Mouse (Mus musculus): Measurements from ENCODE around the gene Ms4a5. TPM values are rescaled to one million over a fixed set of nuclear protein-coding genes. Genes with fewer than 3 reads are reported as not detected.
"Not testable (repeated sequence)": the region's sequence is repeated elsewhere in the genome, so short reads cannot be mapped to it uniquely, and the experiment has no call there.

The Ms4a5 gene
- total and polyA plus RNA-seq, 3 experiments = not detected

DNA sequence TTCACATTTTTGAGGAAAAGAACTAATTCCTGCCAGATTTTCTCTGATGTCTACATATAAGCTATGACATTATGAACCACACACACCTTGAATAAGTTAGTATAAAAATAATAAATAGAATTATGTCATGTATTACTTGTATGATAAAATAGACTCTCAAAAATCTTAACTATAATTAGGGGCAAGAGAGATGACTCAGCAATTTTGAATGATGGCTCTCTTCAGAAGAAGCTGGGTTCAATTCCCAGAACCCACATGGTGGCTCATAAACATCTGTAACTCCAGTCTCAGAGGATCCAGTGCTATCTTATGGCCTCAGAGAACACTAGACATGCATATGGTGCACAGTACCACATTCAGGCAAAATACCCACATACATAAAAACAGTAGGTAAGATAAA is 25.2 kb upstream of the Ms4a5 start:
- no peak for DNase-seq (ENCODE audit: low read depth, low spot score)
- Histone ChIP-seq H3K36me3 (ENCODE audit: control insufficient read depth in 1 of 2, insufficient read depth in 2 of 2, low read length in 2 of 2) (no peaks in the 10 kb centered on the region), H3K4me3 (ENCODE audit: control insufficient read depth in 1 of 2, insufficient read depth in 1 of 2, low read depth in 2 of 2, low read length in 2 of 2) (no peak overlapping the region), H3K27ac (ENCODE audit: control insufficient read depth, low read depth, low read length) (no peak overlapping the region), H3K9ac (ENCODE audit: control insufficient read depth, low read depth, low read length, poor library complexity, severe bottlenecking) (no peak overlapping the region), H3K79me2 (ENCODE audit: control insufficient read depth, insufficient read depth, low read length, poor library complexity) (no peaks in the 10 kb centered on the region), H3K27me3 (ENCODE audit: control insufficient read depth in 1 of 2, insufficient read depth in 2 of 2, low read length in 2 of 2) (no peaks in the 10 kb centered on the region), H3K9me3 (replicated peaks; ENCODE audit: insufficient read depth, low read length) (no peaks in the 10 kb centered on the region), H3K4me1 (ENCODE audit: control insufficient read depth in 1 of 2, insufficient read depth in 2 of 2, low read length in 2 of 2) (no peaks in the 10 kb centered on the region)
- TF ChIP-seq NRF1 (IDR thresholded peaks at IDR 0.05; ENCODE audit: insufficient read depth, low read depth, low read length, poor library complexity, severe bottlenecking) (no peak), CTCF (IDR thresholded peaks at IDR 0.05 in 2 of 3, conservative IDR thresholded peaks at IDR 0.05 in 1 of 3; ENCODE audit: control insufficient read depth in 1 of 3, insufficient read depth in 1 of 3, low read depth in 2 of 3, low read length in 3 of 3, poor library complexity in 1 of 3, severe bottlenecking in 1 of 3) (no peak), BHLHE40 (IDR thresholded peaks at IDR 0.05; ENCODE audit: borderline replicate concordance, low read depth, low read length) (no peak), MAFK (IDR thresholded peaks at IDR 0.05; ENCODE audit: borderline replicate concordance, low read depth, low read length) (0 out of 2 replicates have a peak, but pooled peaks have one; percentile 33), MAZ (IDR thresholded peaks at IDR 0.05; ENCODE audit: low read depth, low read length) (no peak)

DNA sequence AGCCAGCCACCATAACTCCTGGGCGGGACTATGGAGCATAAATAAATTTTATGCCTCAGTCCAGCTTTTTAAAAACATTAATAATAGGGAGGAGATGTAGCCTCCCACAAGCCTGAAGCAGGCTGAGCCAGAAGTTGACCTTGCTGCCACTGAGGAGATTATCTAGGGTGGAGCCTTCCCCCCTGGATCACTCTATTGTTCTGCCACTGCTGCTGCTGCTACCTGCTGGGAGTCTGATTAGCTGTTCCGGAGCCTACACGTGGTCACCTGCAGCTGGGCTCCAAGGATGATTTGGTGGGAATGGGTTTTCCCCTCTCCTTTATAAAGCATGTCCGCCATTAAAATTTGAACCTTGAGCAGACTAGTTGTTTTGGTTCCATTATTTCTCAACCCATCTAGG is 15.9 kb upstream of the Ms4a5 start:
- not testable (repeated sequence) for H3K27me3 ChIP-seq (ENCODE audit: control insufficient read depth in 1 of 2, insufficient read depth in 2 of 2, low read length in 2 of 2); H3K79me2 ChIP-seq (ENCODE audit: control insufficient read depth, insufficient read depth, low read length, poor library complexity); H3K4me1 ChIP-seq (ENCODE audit: control insufficient read depth in 1 of 2, insufficient read depth in 2 of 2, low read length in 2 of 2); DNase-seq (ENCODE audit: low read depth, low spot score); H3K9ac ChIP-seq (ENCODE audit: control insufficient read depth, low read depth, low read length, poor library complexity, severe bottlenecking); H3K27ac ChIP-seq (ENCODE audit: control insufficient read depth, low read depth, low read length); H3K9me3 ChIP-seq (replicated peaks; ENCODE audit: insufficient read depth, low read length); H3K36me3 ChIP-seq (ENCODE audit: control insufficient read depth in 1 of 2, insufficient read depth in 2 of 2, low read length in 2 of 2); H3K4me3 ChIP-seq (ENCODE audit: control insufficient read depth in 1 of 2, insufficient read depth in 1 of 2, low read depth in 2 of 2, low read length in 2 of 2)

DNA sequence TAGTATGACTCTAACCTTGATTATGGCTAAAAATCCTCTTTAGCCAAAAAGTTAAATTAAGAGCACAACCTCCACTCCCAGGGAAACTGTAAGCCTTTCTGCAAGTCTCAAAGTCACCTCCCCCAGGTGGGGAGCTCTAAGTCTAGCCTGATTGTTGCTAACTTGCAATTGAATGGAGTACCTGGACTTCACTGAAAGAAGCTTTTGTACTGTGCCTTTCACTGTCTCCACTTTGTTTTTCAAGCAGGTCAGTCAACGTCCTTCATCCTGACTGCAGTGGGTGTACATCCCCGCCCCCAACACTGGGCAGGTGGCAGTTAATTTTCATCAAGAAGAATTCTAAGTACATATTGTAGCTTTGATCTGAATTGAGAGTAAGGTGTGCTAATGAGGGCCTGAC is 15.3 kb upstream of the Ms4a5 start:
- H3K9ac ChIP-seq (ENCODE audit: control insufficient read depth, low read depth, low read length, poor library complexity, severe bottlenecking) = no peak overlapping the region
- H3K9me3 ChIP-seq (replicated peaks; ENCODE audit: insufficient read depth, low read length) = no peaks in the 10 kb centered on the region
- H3K36me3 ChIP-seq (ENCODE audit: control insufficient read depth in 1 of 2, insufficient read depth in 2 of 2, low read length in 2 of 2) = no peaks in the 10 kb centered on the region
- no peaks in the 10 kb centered on the region for H3K79me2 ChIP-seq (ENCODE audit: control insufficient read depth, insufficient read depth, low read length, poor library complexity)
- DNase-seq (ENCODE audit: low read depth, low spot score) = no peak
- H3K4me3 ChIP-seq (ENCODE audit: control insufficient read depth in 1 of 2, insufficient read depth in 1 of 2, low read depth in 2 of 2, low read length in 2 of 2) = no peak overlapping the region
- no peak overlapping the region for H3K27ac ChIP-seq (ENCODE audit: control insufficient read depth, low read depth, low read length)
- no peak for TF ChIP-seq NRF1 (IDR thresholded peaks at IDR 0.05; ENCODE audit: insufficient read depth, low read depth, low read length, poor library complexity, severe bottlenecking)
- TF ChIP-seq TBP (IDR thresholded peaks at IDR 0.05; ENCODE audit: low read depth, low read length) = no peak
- no peak for TF ChIP-seq RCOR1 (IDR thresholded peaks at IDR 0.05; ENCODE audit: low read depth, low read length)
- no peak for TF ChIP-seq MYB (IDR thresholded peaks at IDR 0.05; ENCODE audit: low read depth, low read length)
- no peak for TF ChIP-seq UBTF (IDR thresholded peaks at IDR 0.05; ENCODE audit: borderline replicate concordance, insufficient read depth, low read depth, low read length)
- TF ChIP-seq POLR2AphosphoS5 (IDR thresholded peaks at IDR 0.05; ENCODE audit: borderline replicate concordance, low read depth, low read length) = no peak
- no peak for TF ChIP-seq CHD2 (IDR thresholded peaks at IDR 0.05; ENCODE audit: low read length)
- TF ChIP-seq ZMIZ1 (IDR thresholded peaks at IDR 0.05; ENCODE audit: low read depth, low read length) = no peak
- no peak for TF ChIP-seq POLR2A (IDR thresholded peaks at IDR 0.05; ENCODE audit: control insufficient read depth in 1 of 2, insufficient read depth in 1 of 2, low read depth in 1 of 2, low read length in 2 of 2, poor library complexity in 1 of 2)
- no peak for TF ChIP-seq RAD21 (IDR thresholded peaks at IDR 0.05; ENCODE audit: low read depth, low read length)
- no peak for TF ChIP-seq ZC3H11A (IDR thresholded peaks at IDR 0.05; ENCODE audit: low read depth, low read length)
- TF ChIP-seq CHD1 (IDR thresholded peaks at IDR 0.05; ENCODE audit: low read depth, low read length) = no peak
- TF ChIP-seq ELF1 (IDR thresholded peaks at IDR 0.05; ENCODE audit: low read depth, low read length) = no peak
- no peaks in the 10 kb centered on the region for H3K4me1 ChIP-seq (ENCODE audit: control insufficient read depth in 1 of 2, insufficient read depth in 2 of 2, low read length in 2 of 2)
- no peaks in the 10 kb centered on the region for H3K27me3 ChIP-seq (ENCODE audit: control insufficient read depth in 1 of 2, insufficient read depth in 2 of 2, low read length in 2 of 2)

DNA sequence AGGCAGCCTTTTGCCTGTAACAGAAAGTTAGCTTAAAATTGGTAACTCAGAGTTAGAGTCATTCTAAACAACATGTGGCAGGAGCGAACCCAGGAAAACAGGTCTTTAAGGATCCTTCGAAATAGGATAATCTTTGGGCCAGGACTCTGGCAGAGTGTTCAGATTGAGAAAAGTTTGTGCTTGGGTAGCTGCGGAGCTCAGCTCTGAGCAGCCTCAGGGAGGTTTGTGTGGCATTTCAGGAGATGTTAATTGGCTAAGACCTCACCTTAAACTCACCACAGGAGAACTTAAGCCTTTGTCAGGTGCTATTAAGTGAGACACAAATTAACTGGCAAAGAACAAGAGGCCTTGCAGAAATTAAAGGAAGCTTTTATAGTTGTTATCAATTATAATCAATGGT is 9.9 kb upstream of the Ms4a5 start:
- H3K4me3 ChIP-seq (ENCODE audit: control insufficient read depth in 1 of 2, insufficient read depth in 1 of 2, low read depth in 2 of 2, low read length in 2 of 2) = not testable (repeated sequence)

More for the DNA sequence above, 9.9 kb upstream of the Ms4a5 start:
- H3K9ac ChIP-seq (ENCODE audit: control insufficient read depth, low read depth, low read length, poor library complexity, severe bottlenecking); H3K4me1 ChIP-seq (ENCODE audit: control insufficient read depth in 1 of 2, insufficient read depth in 2 of 2, low read length in 2 of 2); H3K36me3 ChIP-seq (ENCODE audit: control insufficient read depth in 1 of 2, insufficient read depth in 2 of 2, low read length in 2 of 2); H3K79me2 ChIP-seq (ENCODE audit: control insufficient read depth, insufficient read depth, low read length, poor library complexity); H3K27ac ChIP-seq (ENCODE audit: control insufficient read depth, low read depth, low read length); DNase-seq (ENCODE audit: low read depth, low spot score); H3K27me3 ChIP-seq (ENCODE audit: control insufficient read depth in 1 of 2, insufficient read depth in 2 of 2, low read length in 2 of 2); H3K9me3 ChIP-seq (replicated peaks; ENCODE audit: insufficient read depth, low read length): not testable (repeated sequence)

Measured in MEL (cell line).